Mouse (Mus musculus) embryonic facial prominence, embryonic 12.5 days (tissue): ENCODE results near the gene Lsamp. TPM values are rescaled to one million over a fixed set of nuclear protein-coding genes. Genes with fewer than 3 reads are reported as not detected.

ENCODE experiments used
- ATAC-seq: fragments of 200-750 bp; cut with Nextera tagmentation; 2 replicates; pipeline ENCODE4 v1.8.0; 2017; ENCODE audit not compliant: insufficient number of reproducible peaks, insufficient read depth, low FRiP score, low TSS enrichment
- H3K27ac ChIP-seq: fragments of 300-500 bp; sonication (generic); 2 replicates; pipeline ENCODE4 v1.5.1; 2016; ENCODE audit warnings: mild to moderate bottlenecking
- H3K27me3 ChIP-seq: fragments of 300-500 bp; sonication (generic); 2 replicates; pipeline ENCODE4 v1.6.1; 2016; ENCODE audit warnings: mild to moderate bottlenecking, moderate library complexity
- H3K36me3 ChIP-seq: fragments of 300-500 bp; sonication (generic); 2 replicates; pipeline ENCODE4 v1.6.1; 2016; ENCODE audit warnings: mild to moderate bottlenecking
- H3K4me1 ChIP-seq: fragments of 300-500 bp; sonication (generic); 2 replicates; pipeline ENCODE4 v1.6.1; 2016
- H3K4me2 ChIP-seq: fragments of 300-500 bp; sonication (generic); replicated peaks from 2 replicates; pipeline ENCODE4 v1.6.1; 2016; ENCODE audit warnings: mild to moderate bottlenecking, moderate library complexity
- H3K4me3 ChIP-seq: fragments of 300-500 bp; sonication (generic); 2 replicates; pipeline ENCODE4 v1.5.1; 2016; ENCODE audit warnings: mild to moderate bottlenecking
- H3K9ac ChIP-seq: fragments of 300-500 bp; sonication (generic); 2 replicates; pipeline ENCODE4 v1.6.1; 2016; ENCODE audit warnings: mild to moderate bottlenecking, moderate library complexity
- H3K9me3 ChIP-seq: fragments of 300-500 bp; sonication (generic); 2 replicates; pipeline ENCODE4 v1.6.1; 2016; ENCODE audit warnings: mild to moderate bottlenecking, moderate library complexity
- whole genome bisulfite sequencing: fragments of 180-500 bp; shearing (Covaris S2); methylation state at CpG from one replicate; pipeline ENCODE4 v1.1.7; 2016; 5-methylcytosine and 5-hydroxymethylcytosine counted together
- polyA plus RNA-seq: library from polyadenylated mRNA; unstranded; fragments of >200 nt; fragmentation: Nextera tagmentation; extraction: Ambion mirVana; gene quantifications from 2 replicates; pipeline ENCODE4 v1.2.1, GENCODE M21; 2016

The Lsamp gene
- polyA plus RNA-seq, 1 experiment from 2014 or later = 11.5 TPM

GRCm38 (mm10) chr16:42149216-42149942, 2165.2 kb downstream of the Lsamp start:
- no peaks in the 10 kb centered on the region for H3K27me3 ChIP-seq
- no peaks in the 10 kb centered on the region for H3K36me3 ChIP-seq
- peaks cover 3% of the 10 kb centered on the region; the same call in 1 of the 2 replicates for H3K4me1 ChIP-seq
- H3K9ac ChIP-seq = no peak overlapping the region
- ATAC-seq = no peak
- H3K27ac ChIP-seq = no peak overlapping the region
- H3K4me2 ChIP-seq = no peak overlapping the region
- 41% methylated on average over 6 of the region's 6 CpGs for WGBS
- no peak overlapping the region for H3K4me3 ChIP-seq
- H3K9me3 ChIP-seq = no peaks in the 10 kb centered on the region

GRCm38 (mm10) chr16:42152640-42153039, 2168.5 kb downstream of the Lsamp start:
- H3K4me1 ChIP-seq = peaks cover 3% of the 10 kb centered on the region; the same call in 1 of the 2 replicates
- ATAC-seq = no peak
- no peaks in the 10 kb centered on the region for H3K9me3 ChIP-seq
- no peaks in the 10 kb centered on the region for H3K27me3 ChIP-seq
- H3K4me3 ChIP-seq = no peak overlapping the region
- peak overlapping the region; percentile 32; the same call in 1 of the 2 replicates for H3K27ac ChIP-seq
- WGBS = 18% methylated on average over 8 of the region's 8 CpGs
- 0 out of 2 replicates have a peak overlapping the region, but pooled peaks have one; percentile 16 for H3K4me2 ChIP-seq
- H3K9ac ChIP-seq = no peak overlapping the region
- no peaks in the 10 kb centered on the region for H3K36me3 ChIP-seq

- ATAC-seq = no peak
- no peaks in the 10 kb centered on the region for H3K9me3 ChIP-seq
- no peak overlapping the region for H3K27ac ChIP-seq
- H3K36me3 ChIP-seq = no peaks in the 10 kb centered on the region
- no peak overlapping the region for H3K4me3 ChIP-seq
- no peaks in the 10 kb centered on the region for H3K27me3 ChIP-seq
- H3K4me2 ChIP-seq = no peak overlapping the region
- 60% methylated on average over 9 of the region's 9 CpGs for WGBS
- H3K4me1 ChIP-seq = no peaks in the 10 kb centered on the region; the same call in 1 of the 2 replicates
- H3K9ac ChIP-seq = no peak overlapping the region
Measured at GRCm38 (mm10) chr16:42157816-42158215, 2173.7 kb downstream of the Lsamp start.

GRCm38 (mm10) chr16:42164941-42165340, 2180.8 kb downstream of the Lsamp start:
- Histone ChIP-seq H3K27ac (no peak overlapping the region), H3K4me3 (no peak overlapping the region), H3K36me3 (no peaks in the 10 kb centered on the region), H3K9ac (no peak overlapping the region), H3K4me2 (no peak overlapping the region), H3K9me3 (no peaks in the 10 kb centered on the region), H3K27me3 (no peaks in the 10 kb centered on the region), H3K4me1 (no peaks in the 10 kb centered on the region)
- no peak for ATAC-seq

GRCm38 (mm10) chr16:42168292-42168691, 2184.1 kb downstream of the Lsamp start:
- H3K27ac ChIP-seq = no peak overlapping the region
- no peak overlapping the region for H3K4me3 ChIP-seq
- ATAC-seq = no peak
- H3K4me1 ChIP-seq = no peaks in the 10 kb centered on the region
- H3K4me2 ChIP-seq = no peak overlapping the region
- no peaks in the 10 kb centered on the region for H3K27me3 ChIP-seq
- WGBS = 90% methylated on average over 9 of the region's 9 CpGs
- H3K36me3 ChIP-seq = no peaks in the 10 kb centered on the region
- no peak overlapping the region for H3K9ac ChIP-seq
- no peaks in the 10 kb centered on the region for H3K9me3 ChIP-seq

- no peak overlapping the region for H3K27ac ChIP-seq
- ATAC-seq = no peak
- WGBS = 23% methylated on average over 8 of the region's 8 CpGs
Measured at GRCm38 (mm10) chr16:42169447-42170140, 2185.4 kb downstream of the Lsamp start.

GRCm38 (mm10) chr16:42172476-42172875, 2188.3 kb downstream of the Lsamp start:
- Histone ChIP-seq H3K4me3 (no peak overlapping the region), H3K36me3 (no peaks in the 10 kb centered on the region), H3K27me3 (no peaks in the 10 kb centered on the region), H3K9ac (no peak overlapping the region), H3K4me2 (no peak overlapping the region), H3K4me1 (no peaks in the 10 kb centered on the region), H3K27ac (no peak overlapping the region), H3K9me3 (no peaks in the 10 kb centered on the region)
- WGBS = 24% methylated on average over 11 of the region's 11 CpGs
- no peak for ATAC-seq

More at GRCm38 (mm10) chr16:42169447-42170140, 2185.4 kb downstream of the Lsamp start:
- Histone ChIP-seq H3K4me3 (no peak overlapping the region), H3K27me3 (no peaks in the 10 kb centered on the region), H3K9ac (no peak overlapping the region), H3K36me3 (no peaks in the 10 kb centered on the region), H3K4me1 (no peaks in the 10 kb centered on the region), H3K4me2 (no peak overlapping the region), H3K9me3 (no peaks in the 10 kb centered on the region)

GRCm38 (mm10) chr16:42178866-42179265, 2194.7 kb downstream of the Lsamp start:
- H3K4me2 ChIP-seq = no peak overlapping the region
- no peak overlapping the region for H3K4me3 ChIP-seq
- no peaks in the 10 kb centered on the region for H3K27me3 ChIP-seq
- no peak for ATAC-seq
- H3K9me3 ChIP-seq = no peaks in the 10 kb centered on the region
- no peak overlapping the region for H3K9ac ChIP-seq
- H3K27ac ChIP-seq = no peak overlapping the region
- 83% methylated on average over 3 of the region's 3 CpGs for WGBS
- no peaks in the 10 kb centered on the region for H3K4me1 ChIP-seq
- no peaks in the 10 kb centered on the region for H3K36me3 ChIP-seq

- Histone ChIP-seq H3K9me3 (no peaks in the 10 kb centered on the region), H3K27ac (no peak overlapping the region), H3K36me3 (no peaks in the 10 kb centered on the region), H3K4me3 (no peak overlapping the region), H3K4me2 (no peak overlapping the region), H3K4me1 (no peaks in the 10 kb centered on the region), H3K9ac (no peak overlapping the region), H3K27me3 (no peaks in the 10 kb centered on the region)
- WGBS = 79% methylated on average over 6 of the region's 6 CpGs
- ATAC-seq = no peak
Measured at GRCm38 (mm10) chr16:42180025-42180424, 2195.9 kb downstream of the Lsamp start.

- no peak overlapping the region for H3K4me3 ChIP-seq
- H3K27ac ChIP-seq = no peak overlapping the region
- H3K4me1 ChIP-seq = no peaks in the 10 kb centered on the region
- no peaks in the 10 kb centered on the region for H3K36me3 ChIP-seq
- H3K9ac ChIP-seq = no peak overlapping the region
- no peak for ATAC-seq
- no peak overlapping the region for H3K4me2 ChIP-seq
- H3K9me3 ChIP-seq = no peaks in the 10 kb centered on the region
- no peaks in the 10 kb centered on the region for H3K27me3 ChIP-seq
- 96% methylated on average over 11 of the region's 11 CpGs for WGBS
Measured at GRCm38 (mm10) chr16:42180473-42180872, 2196.3 kb downstream of the Lsamp start.

- H3K27me3 ChIP-seq = no peaks in the 10 kb centered on the region
- H3K27ac ChIP-seq = no peak overlapping the region
- 0 out of 2 replicates have a peak, but pooled peaks have one; percentile 36 for ATAC-seq
- peak overlapping the region; percentile 70 for H3K9ac ChIP-seq
- H3K4me3 ChIP-seq = peak overlapping the region; percentile 48
- 35% methylated on average over 14 of the region's 14 CpGs for WGBS
- H3K4me1 ChIP-seq = no peaks in the 10 kb centered on the region
- no peaks in the 10 kb centered on the region for H3K36me3 ChIP-seq
- H3K4me2 ChIP-seq = peak overlapping the region; percentile 76
- H3K9me3 ChIP-seq = no peaks in the 10 kb centered on the region
Measured at GRCm38 (mm10) chr16:42189431-42190081, 2205.4 kb downstream of the Lsamp start.
